Mouse (Mus musculus): ENCODE results near the gene Rsbn1l.

DNA sequence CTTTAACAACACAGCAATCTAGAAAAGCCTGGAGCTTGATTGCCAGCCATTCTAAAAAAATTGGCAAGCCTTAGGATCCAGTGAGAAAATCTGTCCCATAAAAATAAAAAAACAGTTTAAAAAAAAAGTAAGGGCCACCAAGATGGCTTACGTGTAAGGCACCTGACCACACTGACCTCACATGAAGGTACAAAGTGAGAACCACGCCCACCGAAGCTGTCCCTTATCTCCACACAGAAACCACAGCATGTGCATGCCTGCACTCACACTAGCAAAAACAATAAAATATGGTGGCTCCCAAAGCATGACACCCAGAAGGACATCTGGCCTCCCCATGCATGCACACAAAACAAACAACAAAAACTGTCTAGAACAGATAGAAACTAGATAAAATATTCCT lies 24.9 kb downstream of the Rsbn1l start:
- TF ChIP-seq CTCF (IDR thresholded peaks at IDR 0.05; ENCODE audit: control insufficient read depth, insufficient read depth, low read length), result no peak
- no peak for TF ChIP-seq POLR2A (IDR thresholded peaks at IDR 0.05; ENCODE audit: borderline replicate concordance, control insufficient read depth, low read depth, low read length)

Data from bone marrow, adult 2 months (tissue).